Mouse (Mus musculus) hindbrain, embryonic 14.5 days (tissue): ENCODE data around the gene Colgalt2. TPM values are rescaled to one million over a fixed set of nuclear protein-coding genes. Genes with fewer than 3 reads are reported as not detected.

Source experiments
- ATAC-seq: fragments of 200-750 bp; cut with Nextera tagmentation; 2 replicates; pipeline ENCODE4 v1.8.0; 2017; ENCODE audit warnings: moderate number of reproducible peaks, mild to moderate bottlenecking, moderate TSS enrichment, moderate library complexity; ENCODE audit not compliant: low FRiP score
- DNase-seq: peaks from one replicate; pipeline ENCODE4 v3.0.0-alpha.2; 2015; ENCODE audit warnings: low spot score
- H3K27ac ChIP-seq: fragments of 300-500 bp; sonication (generic); 2 replicates; pipeline ENCODE4 v1.5.1; 2014; ENCODE audit warnings: mild to moderate bottlenecking, moderate library complexity
- H3K27me3 ChIP-seq: fragments of 300-500 bp; sonication (generic); 2 replicates; pipeline ENCODE4 v1.6.1; 2014; ENCODE audit warnings: mild to moderate bottlenecking, low read length, mixed read lengths; ENCODE audit not compliant: control insufficient read depth, insufficient read depth
- H3K36me3 ChIP-seq: fragments of 300-500 bp; sonication (generic); replicated peaks from 2 replicates; pipeline ENCODE4 v1.6.1; 2014; ENCODE audit not compliant: control insufficient read depth, insufficient read depth
- H3K4me1 ChIP-seq: fragments of 300-500 bp; sonication (generic); replicated peaks from 2 replicates; pipeline ENCODE4 v1.6.1; 2014; ENCODE audit warnings: antibody characterized with exemption, low read length, mixed read lengths; ENCODE audit not compliant: control insufficient read depth, insufficient read depth
- H3K4me2 ChIP-seq: fragments of 300-500 bp; sonication (generic); replicated peaks from 2 replicates; pipeline ENCODE4 v1.6.1; 2014; ENCODE audit warnings: mild to moderate bottlenecking, moderate library complexity
- H3K4me3 ChIP-seq: fragments of 300-500 bp; sonication (generic); replicated peaks from 2 replicates; pipeline ENCODE4 v1.5.1; 2014; ENCODE audit warnings: mild to moderate bottlenecking, low read length
- H3K9ac ChIP-seq: fragments of 300-500 bp; sonication (generic); 2 replicates; pipeline ENCODE4 v1.6.1; 2014
- H3K9me3 ChIP-seq: fragments of 300-500 bp; sonication (generic); 2 replicates; pipeline ENCODE4 v1.6.1; 2016; ENCODE audit warnings: low read length; ENCODE audit not compliant: control insufficient read depth
- WGBS: fragments of 180-500 bp; shearing (Covaris S2); extraction: QIAGEN DNeasy Blood & Tissue Kit; methylation state at CpG from one replicate; pipeline ENCODE4 v1.1.7; 2014; 5-methylcytosine and 5-hydroxymethylcytosine counted together
- polyA plus RNA-seq: library from polyadenylated mRNA; unstranded; fragments of >200 nt; fragmentation: Nextera tagmentation; extraction: Ambion mirVana; gene quantifications from 2 replicates; pipeline ENCODE4 v1.2.1, GENCODE M21; 2014

Colgalt2 gene
- polyA plus RNA-seq, 1 experiment from 2014 or later, result 3.4 TPM

- Histone ChIP-seq H3K9ac (no peak overlapping the region), H3K4me1 (peaks cover 2% of the 10 kb centered on the region), H3K4me3 (no peak overlapping the region), H3K9me3 (no peaks in the 10 kb centered on the region), H3K4me2 (no peak overlapping the region), H3K36me3 (peaks cover 9% of the 10 kb centered on the region; the same call in 1 of the 2 replicates), H3K27me3 (no peaks in the 10 kb centered on the region), H3K27ac (no peak overlapping the region)
- DNase-seq, result no peak
- WGBS, result 91% methylated on average over 3 of the region's 3 CpGs
- ATAC-seq, result no peak
Measured at GRCm38 (mm10) chr1:152550973-152551372, 151.3 kb downstream of the Colgalt2 start.

- H3K4me2 ChIP-seq, result no peak overlapping the region
- H3K27ac ChIP-seq, result no peak overlapping the region
- H3K27me3 ChIP-seq, result no peaks in the 10 kb centered on the region
- no peak overlapping the region for H3K4me3 ChIP-seq
- no peaks in the 10 kb centered on the region for H3K9me3 ChIP-seq
- no peak for ATAC-seq
- WGBS, result 87% methylated on average over 15 of the region's 15 CpGs
- H3K4me1 ChIP-seq, result peaks cover 19% of the 10 kb centered on the region
- DNase-seq, result no peak
- no peak overlapping the region for H3K9ac ChIP-seq
- H3K36me3 ChIP-seq, result peaks cover 9% of the 10 kb centered on the region; the same call in 1 of the 2 replicates
Measured at GRCm38 (mm10) chr1:152553912-152554547, 154.4 kb downstream of the Colgalt2 start.

GRCm38 (mm10) chr1:152555944-152556573 is 156.4 kb downstream of the Colgalt2 start:
- ATAC-seq (peak; percentile 87; the same call in 1 of the 2 replicates), DNase-seq (peak; percentile 60)
- Histone ChIP-seq H3K4me1 (peaks cover 19% of the 10 kb centered on the region), H3K4me3 (no peak overlapping the region), H3K4me2 (no peak overlapping the region), H3K27me3 (no peaks in the 10 kb centered on the region), H3K27ac (peak overlapping the region; percentile 48), H3K9ac (no peak overlapping the region), H3K36me3 (peaks cover 9% of the 10 kb centered on the region; the same call in 1 of the 2 replicates), H3K9me3 (no peaks in the 10 kb centered on the region)
- 15% methylated on average over 7 of the region's 7 CpGs for WGBS

GRCm38 (mm10) chr1:152556576-152557281 is 157.1 kb downstream of the Colgalt2 start:
- Histone ChIP-seq H3K9me3 (no peaks in the 10 kb centered on the region), H3K27me3 (no peaks in the 10 kb centered on the region), H3K4me1 (peaks cover 19% of the 10 kb centered on the region), H3K9ac (no peak overlapping the region), H3K36me3 (peaks cover 7% of the 10 kb centered on the region; the same call in 1 of the 2 replicates), H3K4me2 (no peak overlapping the region), H3K27ac (peak overlapping the region; percentile 48), H3K4me3 (no peak overlapping the region)
- WGBS, result 31% methylated on average over 14 of the region's 14 CpGs
- peak; percentile 78; the same call in 1 of the 2 replicates for ATAC-seq
- peak; percentile 42 for DNase-seq

Other genes with a start within 250 kb of the Colgalt2 start
- 37.9 and 39.2 TPM in 2 replicates for gene Tsen15, start 13.1 kb upstream of the Colgalt2 start, polyA plus RNA-seq